Mouse (Mus musculus) embryo, embryonic 10 days (tissue): ENCODE data around the gene Lyst.
"Not testable (repeated sequence)": the region's sequence is repeated elsewhere in the genome, so short reads cannot be mapped to it uniquely, and the experiment has no call there.

Experiments used
- DNase-seq: peaks from one replicate; pipeline ENCODE4 v3.0.0-alpha.2; 2015; ENCODE audit warnings: low spot score

Lyst gene

DNA sequence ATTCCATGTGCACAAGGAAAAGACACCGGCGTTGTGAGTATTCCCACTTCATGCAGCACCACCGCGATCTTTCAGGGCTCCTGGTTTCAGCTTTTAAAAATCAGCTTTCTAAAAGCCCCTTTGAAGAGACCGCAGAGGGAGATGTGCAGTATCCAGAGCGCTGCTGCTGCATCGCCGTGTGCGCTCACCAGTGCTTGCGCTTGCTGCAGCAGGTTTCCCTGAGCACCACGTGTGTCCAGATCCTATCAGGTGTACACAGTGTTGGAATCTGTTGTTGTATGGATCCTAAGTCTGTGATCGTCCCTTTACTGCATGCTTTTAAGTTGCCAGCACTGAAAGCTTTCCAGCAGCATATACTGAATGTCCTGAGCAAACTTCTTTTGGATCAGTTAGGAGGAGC is 45.0 kb downstream of the Lyst start:
- DNase-seq: no peak

DNA sequence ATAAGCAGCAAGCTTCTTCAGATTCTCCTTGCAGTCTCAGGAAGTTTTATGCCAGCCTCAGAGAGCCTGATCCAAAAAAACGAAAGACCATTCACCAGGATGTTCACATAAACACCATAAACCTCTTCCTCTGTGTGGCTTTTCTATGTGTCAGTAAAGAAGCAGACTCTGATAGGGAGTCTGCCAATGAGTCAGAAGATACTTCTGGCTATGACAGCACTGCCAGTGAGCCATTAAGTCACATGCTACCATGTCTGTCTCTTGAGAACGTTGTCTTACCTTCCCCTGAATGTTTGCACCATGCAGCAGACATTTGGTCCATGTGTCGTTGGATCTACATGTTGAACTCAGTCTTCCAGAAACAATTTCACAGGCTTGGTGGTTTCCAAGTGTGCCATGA is 47.4 kb downstream of the Lyst start:
- DNase-seq: no peak

DNA sequence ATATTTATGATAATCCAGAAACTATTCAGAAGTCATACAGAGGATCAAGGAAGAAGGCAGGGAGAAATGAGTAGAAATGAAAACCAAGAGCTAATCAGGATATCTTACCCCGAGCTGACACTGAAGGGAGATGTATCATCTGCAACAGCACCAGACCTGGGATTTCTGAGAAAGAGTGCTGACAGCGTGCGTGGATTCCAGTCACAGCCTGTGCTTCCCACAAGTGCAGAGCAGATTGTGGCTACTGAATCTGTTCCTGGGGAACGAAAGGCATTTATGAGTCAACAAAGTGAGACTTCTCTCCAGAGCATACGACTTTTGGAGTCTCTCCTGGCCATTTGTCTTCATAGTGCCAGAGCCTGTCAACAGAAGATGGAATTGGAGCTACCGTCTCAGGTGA is 47.8 kb downstream of the Lyst start:
- DNase-seq: no peak

DNA sequence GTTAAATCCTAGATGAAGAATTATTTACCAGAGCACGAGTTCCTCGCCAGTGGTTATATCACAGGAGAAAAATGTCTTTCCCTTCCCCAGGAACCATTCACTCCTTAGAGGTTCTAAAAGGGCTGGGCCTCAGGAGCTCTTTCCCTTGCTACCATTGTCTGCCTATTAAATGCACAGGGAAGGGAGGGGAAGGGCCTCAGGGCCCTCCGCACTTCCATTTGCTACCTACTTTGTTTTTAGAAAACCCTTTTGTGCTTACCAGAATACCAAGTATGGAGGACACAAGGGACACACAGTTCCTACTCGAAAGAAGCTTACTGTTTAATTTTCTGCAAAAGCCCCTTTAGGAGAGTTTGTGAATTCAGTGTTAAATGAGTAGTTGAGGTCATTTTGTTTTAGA is 48.5 kb downstream of the Lyst start:
- DNase-seq: no peak

DNA sequence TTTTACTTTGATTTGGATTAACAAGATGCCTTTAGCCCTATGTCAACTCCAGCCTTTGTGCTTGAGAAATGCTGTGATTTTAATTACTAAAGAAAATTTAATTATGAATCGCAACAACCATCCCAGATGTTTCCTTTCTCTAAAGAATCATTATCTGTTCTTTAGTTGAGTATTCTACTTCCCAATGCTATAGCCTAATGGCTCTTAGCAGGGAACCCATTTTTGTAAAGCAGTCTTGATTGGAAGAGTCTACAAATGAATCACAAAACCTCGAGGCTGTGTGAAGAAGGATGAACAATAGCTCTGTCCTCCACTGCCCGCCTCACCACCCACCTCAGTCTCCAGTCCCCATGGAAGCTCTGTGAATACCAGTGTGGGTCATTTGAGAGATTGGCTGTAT is 57.1 kb downstream of the Lyst start:
- no peak for DNase-seq

DNA sequence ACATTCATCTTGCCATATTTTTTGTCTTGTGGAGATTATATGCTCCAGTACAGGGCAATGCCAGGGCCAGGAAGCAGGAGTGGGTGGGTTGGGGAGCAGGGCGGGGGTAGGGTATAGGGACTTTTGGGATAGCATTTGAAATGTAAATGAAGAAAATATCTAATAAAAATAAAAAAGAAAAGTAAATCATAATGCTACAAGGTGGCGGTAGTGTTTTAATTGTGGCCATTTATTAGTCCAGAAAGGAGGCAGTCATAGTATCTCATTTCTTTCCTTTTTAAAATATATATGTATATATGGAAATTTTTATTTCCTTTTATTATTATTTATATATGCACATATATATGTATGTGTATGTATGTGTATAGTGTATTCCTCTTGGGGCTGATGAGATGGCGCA is 65.3 kb downstream of the Lyst start:
- no peak for DNase-seq

DNA sequence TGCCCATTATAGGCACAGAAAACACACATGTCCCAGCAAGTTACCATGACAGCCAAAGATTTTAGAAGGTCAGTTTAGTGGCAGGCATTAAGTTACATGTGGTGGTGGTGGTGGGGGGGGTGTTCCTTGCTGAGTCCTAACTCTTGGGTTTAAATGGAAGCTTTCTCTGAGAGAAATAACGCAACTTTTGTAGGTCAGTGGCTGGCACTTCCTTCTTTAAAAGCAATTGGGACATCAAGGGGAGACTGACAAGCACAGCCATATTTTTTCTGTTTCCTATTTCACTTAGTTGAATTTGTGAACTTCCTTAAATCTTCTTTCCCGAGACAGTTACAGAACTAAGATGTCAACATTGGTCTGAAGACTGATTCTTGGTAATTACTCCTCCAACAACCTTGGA is 75.9 kb downstream of the Lyst start:
- DNase-seq: not testable (repeated sequence)

DNA sequence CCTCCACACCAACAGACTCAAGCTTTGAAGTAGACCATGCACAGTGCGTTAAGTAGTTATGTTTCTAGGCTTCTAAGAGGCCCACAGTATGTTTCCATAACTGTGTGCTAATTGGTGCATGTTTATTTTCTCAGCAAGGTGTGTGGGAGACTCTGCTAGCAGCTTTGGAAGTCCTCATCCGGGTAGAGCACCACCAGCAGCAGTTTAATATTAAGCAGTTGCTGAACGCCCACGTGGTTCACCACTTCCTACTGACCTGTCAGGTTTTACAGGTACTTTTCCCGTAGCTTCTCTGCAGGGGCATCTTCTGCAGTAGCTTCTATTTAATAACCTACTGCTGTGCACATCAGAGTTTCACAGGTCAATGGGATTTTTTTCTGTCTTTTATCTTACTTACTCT is 80.5 kb downstream of the Lyst start:
- DNase-seq: no peak

DNA sequence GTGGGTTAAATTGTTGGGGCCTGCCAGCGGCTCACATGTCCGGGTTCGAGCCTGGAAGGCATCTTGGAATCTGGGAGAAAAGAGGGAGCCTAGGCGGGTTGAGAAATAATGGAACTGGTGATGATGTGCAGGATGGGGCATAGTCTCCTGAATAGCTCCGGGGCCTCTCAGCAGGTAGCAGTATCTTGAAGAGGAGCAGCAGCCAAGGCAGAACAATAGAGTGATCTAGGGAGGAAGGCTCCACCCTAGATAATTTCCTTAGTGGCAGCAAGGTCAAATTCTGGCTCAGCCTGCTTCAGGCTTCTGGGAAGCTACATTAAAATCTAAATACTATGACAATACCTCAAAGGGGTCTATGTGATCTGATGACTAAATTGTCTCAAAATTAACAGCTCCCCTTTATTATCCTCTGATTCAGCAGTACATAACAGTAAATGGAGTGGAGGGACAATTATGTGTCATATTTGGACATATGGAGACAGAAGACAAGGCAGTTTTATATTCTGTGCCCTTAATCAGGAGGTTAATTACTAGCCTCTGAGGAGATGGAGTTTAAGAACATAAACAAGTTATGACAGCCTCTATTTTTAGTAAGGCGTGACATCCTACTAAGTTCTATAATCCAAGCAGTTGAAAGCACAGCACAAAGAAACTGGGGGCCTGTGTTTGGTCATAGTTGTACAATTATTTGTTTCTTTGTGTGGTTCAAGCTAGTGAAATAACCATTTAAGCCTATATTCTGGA is 81.6 kb downstream of the Lyst start:
- DNase-seq: no peak

DNA sequence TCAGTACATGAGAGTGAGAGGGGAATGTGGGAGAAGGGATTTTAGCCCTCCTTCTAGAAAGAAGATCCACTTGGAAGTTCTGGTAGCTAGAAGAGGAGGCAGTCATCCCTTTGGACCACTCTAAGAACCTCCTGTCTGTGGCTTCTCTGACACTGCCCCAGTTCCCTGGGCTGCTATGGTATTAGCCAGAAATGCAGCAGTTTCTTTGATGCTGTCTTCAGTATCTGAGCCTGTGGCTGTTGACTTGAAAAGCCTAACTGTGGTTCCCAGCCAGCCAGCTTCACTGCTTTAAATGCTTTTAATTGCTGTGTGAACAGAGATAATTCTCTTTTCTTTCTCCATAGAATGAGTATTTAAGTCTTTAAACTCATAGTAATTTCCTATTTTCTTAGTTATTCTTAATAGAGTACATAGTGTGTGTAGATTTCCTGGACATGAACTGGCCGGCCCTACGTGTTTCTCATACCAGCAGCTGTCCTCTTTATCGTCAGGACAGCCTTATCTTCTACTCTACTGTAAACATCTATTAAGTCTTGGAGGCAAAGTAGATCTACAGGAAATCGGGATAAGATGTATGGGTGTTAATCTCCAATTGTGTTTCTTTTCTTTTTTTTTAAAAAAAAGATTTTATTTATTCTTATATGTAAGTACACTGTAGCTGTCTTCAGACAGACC is 84.6 kb downstream of the Lyst start:
- DNase-seq: no peak

DNA sequence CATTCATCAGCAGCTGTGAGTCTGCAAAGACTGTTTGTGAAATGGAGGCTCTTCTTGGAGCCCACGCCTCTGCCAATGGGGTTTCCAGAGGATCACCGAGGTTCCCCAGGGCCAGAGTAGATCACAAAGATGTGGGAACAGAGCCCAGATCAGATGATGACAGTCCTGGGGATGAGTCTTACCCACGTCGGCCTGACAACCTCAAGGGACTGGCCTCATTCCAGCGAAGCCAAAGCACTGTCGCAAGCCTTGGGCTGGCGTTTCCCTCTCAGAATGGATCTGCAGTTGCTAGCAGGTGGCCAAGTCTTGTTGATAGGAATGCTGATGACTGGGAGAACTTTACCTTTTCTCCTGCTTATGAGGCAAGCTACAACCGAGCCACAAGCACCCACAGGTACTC is 87.7 kb downstream of the Lyst start:
- no peak for DNase-seq

DNA sequence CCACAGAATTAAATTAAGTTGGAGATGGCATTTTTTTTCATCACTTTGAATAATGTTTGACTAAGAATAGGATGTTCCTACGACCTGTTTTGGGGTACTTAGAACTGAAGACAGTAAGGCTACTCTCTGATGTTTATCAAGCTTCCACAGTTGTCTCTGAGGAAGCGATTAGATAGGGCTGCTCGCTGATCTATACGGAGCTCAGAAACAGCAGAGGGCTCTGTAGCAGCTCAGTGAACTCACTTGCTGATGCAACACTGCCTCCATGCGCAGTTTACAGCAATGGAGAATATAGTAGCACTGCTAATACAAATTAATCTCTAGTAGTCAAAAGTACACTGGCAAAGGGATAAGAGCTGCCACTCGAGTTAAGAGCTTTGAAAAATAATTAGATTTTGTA is 91.4 kb downstream of the Lyst start:
- DNase-seq: no peak

DNA sequence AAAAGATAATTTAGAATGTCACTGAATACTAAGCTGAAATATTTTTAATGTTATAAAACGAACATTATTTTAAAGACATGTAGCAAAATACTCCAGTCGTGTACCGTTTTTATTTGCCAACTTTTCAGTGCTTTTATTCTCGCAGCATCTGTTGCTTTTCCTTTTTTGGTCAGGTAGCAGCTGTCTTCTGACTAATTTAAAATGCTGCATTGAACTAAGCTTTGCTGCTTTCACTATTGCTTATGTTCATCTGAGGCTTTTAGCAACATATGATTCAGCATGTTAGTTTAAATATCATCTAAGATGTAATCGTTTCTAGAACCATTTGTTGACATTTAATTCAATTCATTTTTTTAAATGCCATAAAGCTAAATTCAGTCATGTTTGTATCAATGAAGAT is 113.3 kb downstream of the Lyst start:
- DNase-seq: no peak

DNA sequence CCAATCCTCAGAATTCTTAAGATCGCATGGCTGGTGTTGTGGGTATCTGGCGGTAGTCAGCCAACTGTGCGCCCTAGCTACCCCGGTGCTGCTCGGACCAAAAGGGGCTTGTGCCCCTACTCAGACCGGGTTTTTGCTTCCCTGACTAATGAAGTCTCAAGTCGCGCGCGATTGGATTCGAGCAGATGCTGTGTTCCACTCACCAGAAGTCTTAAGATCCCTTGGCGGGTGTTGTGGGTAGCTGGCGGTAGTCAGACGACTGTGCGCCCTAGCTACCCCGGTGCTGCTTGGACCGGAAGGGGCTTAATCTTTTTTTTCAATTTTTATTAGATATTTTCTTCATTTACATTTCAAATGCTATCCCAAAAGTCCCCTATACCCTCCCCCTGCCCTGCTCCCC is 131.2 kb downstream of the Lyst start:
- DNase-seq: not testable (repeated sequence)

DNA sequence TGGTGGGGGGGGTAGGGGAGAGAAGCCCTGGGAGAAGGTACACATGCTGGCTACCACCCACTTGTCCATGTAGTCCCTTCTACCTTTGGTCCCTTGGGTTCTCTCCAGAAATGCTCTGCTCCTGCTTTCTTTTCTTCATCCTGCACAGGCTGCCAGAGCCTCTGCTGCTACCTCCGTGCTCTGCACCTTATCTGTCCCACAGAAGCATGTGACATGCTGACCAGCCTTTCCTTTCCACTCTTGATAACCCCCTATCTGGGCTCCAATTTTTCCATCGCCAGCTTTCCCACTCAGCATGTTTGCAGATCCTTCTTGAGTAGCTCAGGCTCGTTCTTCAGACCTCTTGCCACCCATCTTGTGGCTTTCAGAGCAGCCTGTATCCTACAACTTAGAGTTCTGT is 133.1 kb downstream of the Lyst start:
- DNase-seq: no peak

DNA sequence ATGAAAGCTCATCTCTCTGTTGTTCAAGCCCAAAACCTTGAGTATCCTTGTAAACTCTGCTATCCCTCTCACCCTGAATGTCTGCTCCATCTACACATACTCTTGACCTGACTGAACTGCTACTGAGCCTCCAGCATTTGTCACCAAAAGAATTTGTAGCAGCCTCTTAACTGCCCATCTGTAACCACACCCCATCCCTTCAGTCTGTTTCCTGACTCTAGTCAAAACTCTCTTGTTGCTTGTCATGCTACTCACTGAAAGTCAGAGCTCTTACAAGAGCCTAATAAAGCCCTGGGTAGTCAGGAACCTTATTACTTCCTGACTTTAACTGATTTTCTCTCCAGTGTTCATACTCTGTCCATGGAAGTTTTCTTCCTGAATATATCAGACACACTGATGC is 133.6 kb downstream of the Lyst start:
- DNase-seq: no peak

DNA sequence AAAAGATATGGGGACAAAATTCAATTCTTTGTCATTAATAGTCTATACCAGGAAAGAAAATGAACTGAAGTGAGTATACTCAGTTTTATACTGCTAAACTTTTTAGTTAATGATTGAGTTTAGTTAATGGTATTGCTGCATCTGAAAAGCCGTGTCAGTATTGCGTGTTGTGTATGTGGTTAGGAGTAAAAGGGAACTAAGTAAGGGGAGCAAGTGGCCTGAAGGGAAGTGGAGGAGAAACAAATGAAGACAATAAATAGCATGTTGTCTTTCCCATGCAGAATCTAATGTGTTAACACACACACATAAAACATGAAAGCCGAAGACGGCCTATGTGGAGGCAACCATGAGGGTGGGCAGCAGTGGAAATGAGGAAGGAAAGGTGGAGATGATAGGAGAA is 149.0 kb downstream of the Lyst start:
- no peak for DNase-seq

DNA sequence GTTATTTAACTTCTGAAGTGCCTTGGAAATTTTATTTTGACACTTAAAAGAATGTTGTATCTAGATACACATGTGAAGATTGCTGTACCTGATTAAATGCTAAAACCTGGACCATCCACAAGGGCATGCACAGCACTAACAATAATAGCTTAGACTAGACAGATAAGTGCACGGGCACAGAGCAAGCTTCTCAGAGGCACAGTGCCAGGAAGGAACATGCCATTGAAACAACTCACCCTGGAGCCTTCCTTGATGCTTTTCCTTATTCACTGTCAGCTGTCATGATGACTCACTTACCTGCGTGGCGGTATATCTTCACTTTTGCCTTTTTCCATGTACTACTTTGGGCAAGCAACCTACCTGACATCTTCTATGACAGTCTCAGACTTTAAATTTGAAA is 155.7 kb downstream of the Lyst start:
- no peak for DNase-seq

DNA sequence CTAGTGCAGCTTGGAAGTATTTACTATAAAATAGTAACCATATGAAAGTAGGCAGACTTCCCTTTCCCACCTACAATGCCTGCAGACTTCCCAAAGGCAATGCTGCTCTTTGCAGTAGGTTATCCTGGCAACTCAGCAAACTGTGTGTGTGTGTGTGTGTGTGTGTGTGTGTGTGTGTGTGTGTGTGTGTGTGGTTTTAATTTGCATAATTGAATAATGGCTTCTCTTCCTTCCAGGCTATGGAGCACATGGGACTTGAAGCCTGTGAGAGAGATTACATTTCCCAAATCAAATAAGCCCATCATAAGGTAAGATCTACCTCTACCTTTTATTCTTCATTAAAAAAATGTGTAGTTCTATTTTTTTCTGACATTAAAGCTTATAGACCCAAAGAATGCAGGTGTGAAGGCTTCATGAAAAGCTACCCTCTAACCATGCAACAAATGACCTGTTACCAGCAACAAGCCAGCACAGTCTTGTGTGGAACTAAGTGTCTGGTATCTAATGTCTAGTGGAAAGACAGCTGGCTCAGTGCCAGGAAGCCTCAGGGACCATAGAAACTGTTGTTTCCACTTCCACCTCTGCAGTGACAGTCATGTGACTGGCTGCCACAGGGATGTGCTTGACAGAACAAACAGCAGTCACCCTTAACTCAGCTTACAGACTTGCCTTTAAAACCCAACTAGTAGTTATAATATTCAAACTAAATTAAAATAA is 185.7 kb downstream of the Lyst start:
- peak; percentile 30 for DNase-seq

DNA sequence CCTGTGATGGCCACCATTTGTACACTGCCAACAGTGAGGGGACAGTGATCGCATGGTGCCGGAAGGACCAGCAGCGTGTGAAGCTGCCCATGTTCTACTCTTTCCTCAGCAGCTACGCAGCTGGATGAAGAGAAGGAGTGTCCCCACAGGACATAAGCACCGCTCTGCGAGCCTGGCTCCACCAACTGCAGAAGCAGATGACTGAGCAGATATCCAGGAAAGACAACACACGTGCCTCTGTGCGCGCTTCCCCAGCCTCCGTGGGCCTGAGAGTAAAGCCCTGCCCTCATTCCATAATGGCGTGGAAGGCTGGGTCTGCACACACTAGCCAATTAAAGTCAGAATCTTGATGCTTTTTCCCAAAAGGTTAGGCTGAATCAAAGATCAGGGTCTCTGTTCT is 186.9 kb downstream of the Lyst start:
- no peak for DNase-seq

DNA sequence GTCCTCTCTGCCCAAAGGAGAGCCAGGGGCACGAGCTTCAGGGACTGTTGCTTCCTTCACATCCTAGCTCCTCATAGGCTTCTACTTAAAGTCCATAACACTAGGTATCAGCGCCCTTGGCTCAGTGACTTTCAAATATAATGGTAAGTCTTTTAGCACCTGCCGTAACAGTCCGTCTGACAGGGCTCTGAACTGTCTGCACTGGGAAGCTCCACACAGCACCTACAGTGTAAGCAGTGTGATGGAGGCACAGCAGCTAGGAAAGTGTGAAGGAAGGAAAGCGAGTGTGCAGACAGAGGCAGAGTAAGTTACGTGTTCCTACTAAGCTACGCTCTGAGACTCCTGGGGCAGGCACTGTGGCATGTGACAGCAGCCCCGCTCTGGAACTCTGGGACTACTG is 187.5 kb downstream of the Lyst start:
- no peak for DNase-seq

DNA sequence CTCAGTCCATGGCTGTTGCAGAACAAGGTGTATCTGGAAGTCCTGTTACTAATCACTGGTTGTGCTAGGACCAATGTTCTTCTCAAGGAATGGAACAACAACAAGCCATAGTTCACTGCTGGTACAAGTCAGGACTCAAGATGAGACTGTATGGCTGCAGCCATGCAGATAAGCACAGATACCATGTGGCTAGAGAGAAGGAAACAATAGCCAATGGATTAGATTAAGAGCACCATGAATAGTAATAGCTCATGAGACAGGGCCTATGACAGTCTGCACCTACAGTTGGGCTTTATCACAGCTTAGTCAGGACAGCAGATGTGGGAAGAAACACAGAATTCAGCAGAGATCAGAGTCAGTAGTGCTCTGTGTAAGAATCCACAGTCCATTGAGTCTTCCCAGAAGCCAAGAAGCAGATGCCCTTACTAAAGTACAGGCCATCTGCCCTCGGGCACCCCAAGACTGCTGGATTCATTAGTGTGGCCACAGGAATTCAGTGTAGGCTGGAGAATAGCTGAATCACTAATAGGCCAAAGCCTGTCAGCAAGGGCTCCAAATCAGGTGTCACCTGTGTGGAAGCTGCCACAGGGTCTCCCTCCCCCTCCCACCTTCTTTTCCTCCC is 188.8 kb downstream of the Lyst start:
- DNase-seq: no peak

DNA sequence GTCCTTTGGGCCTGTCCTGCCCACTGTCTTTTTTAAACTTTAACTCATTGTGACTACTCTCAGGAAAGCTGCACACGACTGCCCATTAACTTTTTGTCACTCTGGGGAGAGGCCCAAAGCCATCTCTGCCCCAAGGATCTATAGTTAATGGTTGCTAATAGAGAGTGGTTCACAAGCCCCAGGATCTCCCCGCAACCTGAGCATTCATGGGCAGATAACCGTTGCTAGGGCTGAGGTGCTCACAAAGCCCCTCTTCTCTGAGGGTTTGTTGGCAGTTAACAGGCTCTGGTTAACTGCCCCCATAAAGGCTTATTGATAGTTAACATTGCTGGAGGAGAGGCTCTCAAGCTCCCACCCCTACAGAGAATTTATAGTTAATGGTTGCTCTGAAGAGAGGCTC is 190.1 kb downstream of the Lyst start:
- no peak for DNase-seq
